Mouse (Mus musculus) E14TG2a.4 (cell line): Measurements from ENCODE around the gene C77080.

Experiments
- H3K27me3 ChIP-seq: 2 replicates; pipeline ENCODE4 v1.6.1; 2014; ENCODE audit warnings: low read length, control low read depth; ENCODE audit not compliant: insufficient read depth
- H3K36me3 ChIP-seq: 2 replicates; pipeline ENCODE4 v1.6.1; 2014; ENCODE audit warnings: low read length, control low read depth; ENCODE audit not compliant: insufficient read depth
- H3K4me1 ChIP-seq: replicated peaks from 2 replicates; pipeline ENCODE4 v1.6.1; 2014; ENCODE audit warnings: low read depth, low read length, control low read depth
- H3K4me3 ChIP-seq: replicated peaks from 2 replicates; pipeline ENCODE4 v1.5.1; 2014; ENCODE audit warnings: mild to moderate bottlenecking, low read length
- H3K9me3 ChIP-seq: 2 replicates; pipeline ENCODE4 v1.6.1; 2014; ENCODE audit warnings: low read length, control low read depth
- CTCF ChIP-seq: conservative IDR thresholded peaks from 2 replicates; pipeline ENCODE4 v1.5.1; 2014; ENCODE audit warnings: low read length
- NANOG ChIP-seq: IDR thresholded peaks from 2 replicates; pipeline ENCODE4 v1.6.1; 2014; ENCODE audit warnings: borderline replicate concordance, low read length, mixed read lengths
- POU5F1 ChIP-seq: IDR thresholded peaks from 2 replicates; pipeline ENCODE4 v1.6.1; 2014; ENCODE audit warnings: low read length, borderline replicate concordance

C77080 gene

GRCm38 (mm10) chr4:129248243-129248767 is 12.9 kb downstream of the C77080 start:
- Histone ChIP-seq H3K4me3 (peak overlapping the region; percentile 84), H3K36me3 (no peaks in the 10 kb centered on the region)

GRCm38 (mm10) chr4:129247381-129248242 is 13.6 kb downstream of the C77080 start:
- TF ChIP-seq CTCF (no peak), NANOG (no peak), POU5F1 (no peak)
- peaks cover 54% of the 10 kb centered on the region for H3K27me3 ChIP-seq
- H3K9me3 ChIP-seq, result no peaks in the 10 kb centered on the region
- H3K36me3 ChIP-seq, result no peaks in the 10 kb centered on the region
- H3K4me3 ChIP-seq, result peak overlapping the region; percentile 84
- H3K4me1 ChIP-seq, result peaks cover 88% of the 10 kb centered on the region

More at GRCm38 (mm10) chr4:129248243-129248767, 12.9 kb downstream of the C77080 start:
- Histone ChIP-seq H3K27me3 (peaks cover 59% of the 10 kb centered on the region), H3K9me3 (no peaks in the 10 kb centered on the region), H3K4me1 (peaks cover 85% of the 10 kb centered on the region)
- TF ChIP-seq NANOG, result no peak
- TF ChIP-seq CTCF, result no peak
- no peak for TF ChIP-seq POU5F1

- H3K36me3 ChIP-seq, result no peaks in the 10 kb centered on the region
- TF ChIP-seq POU5F1 (no peak), CTCF (no peak), NANOG (no peak)
- peaks cover 51% of the 10 kb centered on the region for H3K27me3 ChIP-seq
- H3K9me3 ChIP-seq, result no peaks in the 10 kb centered on the region
- peak overlapping the region; percentile 84 for H3K4me3 ChIP-seq
- peaks cover 91% of the 10 kb centered on the region for H3K4me1 ChIP-seq
Measured at GRCm38 (mm10) chr4:129246360-129247301, 14.6 kb downstream of the C77080 start.

- TF ChIP-seq CTCF (no peak), NANOG (no peak), POU5F1 (no peak)
Measured at GRCm38 (mm10) chr4:129244802-129245201, 16.4 kb downstream of the C77080 start.

GRCm38 (mm10) chr4:129242761-129243160 is 18.4 kb downstream of the C77080 start:
- no peaks in the 10 kb centered on the region for H3K9me3 ChIP-seq
- peak overlapping the region; percentile 56 for H3K4me3 ChIP-seq
- peaks cover 23% of the 10 kb centered on the region for H3K27me3 ChIP-seq
- peaks cover 91% of the 10 kb centered on the region for H3K4me1 ChIP-seq
- TF ChIP-seq CTCF, result no peak
- no peak for TF ChIP-seq POU5F1
- TF ChIP-seq NANOG, result no peak
- H3K36me3 ChIP-seq, result no peaks in the 10 kb centered on the region

More at GRCm38 (mm10) chr4:129244802-129245201, 16.4 kb downstream of the C77080 start:
- H3K36me3 ChIP-seq, result no peaks in the 10 kb centered on the region
- no peaks in the 10 kb centered on the region for H3K9me3 ChIP-seq
- H3K4me3 ChIP-seq, result peak overlapping the region; percentile 3; the same call in 1 of the 2 replicates
- H3K27me3 ChIP-seq, result peaks cover 40% of the 10 kb centered on the region
- H3K4me1 ChIP-seq, result peaks cover 91% of the 10 kb centered on the region

GRCm38 (mm10) chr4:129242327-129242726 is 18.9 kb downstream of the C77080 start:
- Histone ChIP-seq H3K9me3 (no peaks in the 10 kb centered on the region), H3K27me3 (peaks cover 19% of the 10 kb centered on the region), H3K36me3 (no peaks in the 10 kb centered on the region), H3K4me1 (peaks cover 91% of the 10 kb centered on the region), H3K4me3 (peak overlapping the region; percentile 56)
- no peak for TF ChIP-seq POU5F1
- no peak for TF ChIP-seq NANOG
- no peak for TF ChIP-seq CTCF

- H3K27me3 ChIP-seq, result peaks cover 16% of the 10 kb centered on the region
- no peaks in the 10 kb centered on the region for H3K36me3 ChIP-seq
- no peaks in the 10 kb centered on the region for H3K9me3 ChIP-seq
- H3K4me3 ChIP-seq, result peak overlapping the region; percentile 56
- TF ChIP-seq NANOG, result no peak
- no peak for TF ChIP-seq POU5F1
- TF ChIP-seq CTCF, result no peak
- H3K4me1 ChIP-seq, result peaks cover 91% of the 10 kb centered on the region
Measured at GRCm38 (mm10) chr4:129241898-129242297, 19.3 kb downstream of the C77080 start.
